Mouse (Mus musculus) ES-E14 (cell line): ENCODE results near the gene Sufu. TPM values are rescaled to one million over a fixed set of nuclear protein-coding genes. Genes with fewer than 3 reads are reported as not detected.
A peak's percentile ranks its signal among the peaks of the same experiment; 100 is the strongest.

Source experiments
- DNase-seq: peaks from one replicate; pipeline ENCODE4 v3.0.0-alpha.2; 2013; ENCODE audit warnings: low read depth, low spot score
- H3K27ac ChIP-seq: 2 replicates; pipeline ENCODE4 v1.5.1; 2012; ENCODE audit warnings: low read depth, mild to moderate bottlenecking, low read length, moderate library complexity, mixed read lengths; ENCODE audit not compliant: poor library complexity, insufficient read depth, severe bottlenecking
- H3K36me3 ChIP-seq: 2 replicates; pipeline ENCODE4 v1.6.1; 2012; ENCODE audit warnings: mild to moderate bottlenecking, low read length, moderate library complexity, mixed read lengths; ENCODE audit not compliant: control insufficient read depth, poor library complexity, insufficient read depth, severe bottlenecking
- H3K4me1 ChIP-seq, 2 experiments: fragments of 150-350 bp in 1 of 2; sonication (generic) in 1 of 2; 2 replicates each; pipeline ENCODE4 v1.6.1; 2012; ENCODE audit warnings: low read length in 2 of 2, mild to moderate bottlenecking in 1 of 2, mixed read lengths in 1 of 2; ENCODE audit not compliant: control insufficient read depth in 2 of 2, insufficient read depth in 2 of 2, poor library complexity in 1 of 2
- H3K4me3 ChIP-seq, 2 experiments: fragments of 150-350 bp in 1 of 2; sonication (generic) in 1 of 2; 2 replicates each; pipeline ENCODE4 v1.5.1; 2012; ENCODE audit warnings: low read length in 2 of 2, low read depth in 1 of 2, mild to moderate bottlenecking in 1 of 2, mixed read lengths in 1 of 2; ENCODE audit not compliant: insufficient read depth in 1 of 2, poor library complexity in 1 of 2, severe bottlenecking in 1 of 2
- H3K9ac ChIP-seq: 2 replicates; pipeline ENCODE4 v1.6.1; 2012; ENCODE audit warnings: low read depth, mild to moderate bottlenecking, low read length, mixed read lengths; ENCODE audit not compliant: poor library complexity, insufficient read depth, severe bottlenecking
- H3K9me3 ChIP-seq: fragments of 150-350 bp; sonication (generic); 2 replicates; pipeline ENCODE4 v1.6.1; 2012; ENCODE audit warnings: low read depth, mild to moderate bottlenecking, low read length; ENCODE audit not compliant: control insufficient read depth, insufficient read depth
- CHD2 ChIP-seq: IDR thresholded peaks from 2 replicates; pipeline ENCODE4 v1.6.1; 2014; ENCODE audit warnings: mild to moderate bottlenecking, low read depth, low read length, inconsistent platforms
- HCFC1 ChIP-seq: IDR thresholded peaks from 2 replicates; pipeline ENCODE4 v1.6.1; 2012; ENCODE audit warnings: low read length, inconsistent platforms, borderline replicate concordance; ENCODE audit not compliant: insufficient read depth
- MAFK ChIP-seq: IDR thresholded peaks from 2 replicates; pipeline ENCODE4 v1.6.1; 2014; ENCODE audit warnings: mild to moderate bottlenecking, low read depth, low read length, inconsistent platforms; ENCODE audit not compliant: insufficient read depth
- ZC3H11A ChIP-seq: IDR thresholded peaks from 2 replicates; pipeline ENCODE4 v1.6.1; 2012; ENCODE audit warnings: low read depth, mild to moderate bottlenecking, inconsistent platforms, low read length, borderline replicate concordance
- ZNF384 ChIP-seq: IDR thresholded peaks from 2 replicates; pipeline ENCODE4 v1.6.1; 2012; ENCODE audit warnings: low read depth, low read length, inconsistent platforms
- in situ Hi-C, 2 experiments: fragments of 600-800 bp; cut with MboI; formaldehyde crosslinking; loops; one replicate each; pipeline ENCODE4 v1.15.1; 2025; ENCODE audit warnings: low sequenced_read_pairs in 2 of 2, inconsistent platforms in 1 of 2; ENCODE audit not compliant: unreplicated experiment in 2 of 2
- total RNA-seq: library from RNA; depleted of rRNA; stranded (reverse); fragments of 300-350 nt; gene quantifications from 2 replicates; pipeline ENCODE4 v1.2.3, GENCODE M21; 2012

Gene Sufu
- total RNA-seq, 1 experiment: 14.5 TPM

- H3K36me3 ChIP-seq: no peaks in the 10 kb centered on the region; the same call in 1 of the 2 replicates
- H3K9me3 ChIP-seq: no peaks in the 10 kb centered on the region
- no peak overlapping the region for H3K9ac ChIP-seq
- in situ Hi-C loops: no loop called here
- H3K27ac ChIP-seq: no peak overlapping the region
- no peak for TF ChIP-seq ZC3H11A
- TF ChIP-seq ZNF384: no peak
- no peak for TF ChIP-seq HCFC1
- no peak for TF ChIP-seq MAFK
- no peak for TF ChIP-seq CHD2
- DNase-seq: no peak
- H3K4me1 ChIP-seq: no peaks in the 10 kb centered on the region
- H3K4me3 ChIP-seq: no peak overlapping the region
These were observed 27.5 kb upstream of the Sufu start for GRCm38 (mm10) chr19:46369204-46369603.

- Histone ChIP-seq H3K4me3 (peak overlapping the region; percentile 8 to 41; a peak in 3 of 4 replicates), H3K27ac (no peak overlapping the region), H3K36me3 (peaks cover 4% of the 10 kb centered on the region), H3K4me1 (peaks cover 0 to 3% of the 10 kb centered on the region in 2 experiments; a peak in 1 of 4 replicates), H3K9me3 (no peaks in the 10 kb centered on the region), H3K9ac (peak overlapping the region; percentile 49)
- in situ Hi-C loops: no loop called here
- TF ChIP-seq HCFC1 (no peak), CHD2 (no peak)
- no peak for DNase-seq
These were observed 22.1 kb upstream of the Sufu start for GRCm38 (mm10) chr19:46374477-46375088.

GRCm38 (mm10) chr19:46375489-46375888 lies 21.2 kb upstream of the Sufu start:
- H3K9ac ChIP-seq: no peak overlapping the region
- no peaks in the 10 kb centered on the region for H3K9me3 ChIP-seq
- no peak for TF ChIP-seq CHD2
- no peak overlapping the region for H3K4me3 ChIP-seq
- H3K27ac ChIP-seq: no peak overlapping the region
- no peak for DNase-seq
- peaks cover 9% of the 10 kb centered on the region for H3K36me3 ChIP-seq
- H3K4me1 ChIP-seq: peaks cover 0 to 3% of the 10 kb centered on the region in 2 experiments; a peak in 1 of 4 replicates
- in situ Hi-C loops: no loop called here

- Histone ChIP-seq H3K9me3 (no peaks in the 10 kb centered on the region), H3K36me3 (peaks cover 10% of the 10 kb centered on the region), H3K27ac (no peak overlapping the region), H3K9ac (no peak overlapping the region), H3K4me3 (no peak overlapping the region), H3K4me1 (peaks cover 0 to 3% of the 10 kb centered on the region in 2 experiments; a peak in 1 of 4 replicates)
- TF ChIP-seq ZNF384: no peak
- no peak for TF ChIP-seq CHD2
- no peak for TF ChIP-seq HCFC1
- TF ChIP-seq MAFK: no peak
- TF ChIP-seq ZC3H11A: no peak
- in situ Hi-C loops: no loop called here
- no peak for DNase-seq
These were observed 20.8 kb upstream of the Sufu start for GRCm38 (mm10) chr19:46375891-46376290.

- DNase-seq: no peak
- Histone ChIP-seq H3K9ac (no peak overlapping the region), H3K4me3 (no peak overlapping the region), H3K9me3 (no peaks in the 10 kb centered on the region), H3K36me3 (peaks cover 36% of the 10 kb centered on the region), H3K4me1 (no peaks in the 10 kb centered on the region), H3K27ac (no peak overlapping the region)
- TF ChIP-seq ZC3H11A (no peak), CHD2 (no peak), MAFK (no peak)
- in situ Hi-C loops: no loop called here
These were observed 14.4 kb upstream of the Sufu start for GRCm38 (mm10) chr19:46382275-46382674.
